Mouse (Mus musculus) spleen, adult 2 months (tissue): Measurements from ENCODE around the gene Slc4a10.
"Not testable (repeated sequence)": the region's sequence is repeated elsewhere in the genome, so short reads cannot be mapped to it uniquely, and the experiment has no call there.

ENCODE experiments used
- CTCF ChIP-seq: fragments of 200-500 bp; IDR thresholded peaks from 2 replicates; pipeline ENCODE4 v1.5.1; 2011; ENCODE audit warnings: mild to moderate bottlenecking, inconsistent platforms; ENCODE audit not compliant: insufficient read depth, insufficient read length, insufficient replicate concordance; ENCODE audit errors: extremely low read depth
- POLR2A ChIP-seq: fragments of 200-500 bp; IDR thresholded peaks from 2 replicates; pipeline ENCODE4 v1.6.1; 2011; ENCODE audit warnings: low read depth, low read length, inconsistent platforms

- TF ChIP-seq POLR2A, CTCF: not testable (repeated sequence)
Measured at GRCm38 (mm10) chr2:62001251-62001650, 45.0 kb upstream of the Slc4a10 start.
